Mouse (Mus musculus) ES-E14 (cell line): ENCODE results near the gene Hdac6.

Source experiments
- CHD2 ChIP-seq: IDR thresholded peaks from 2 replicates; pipeline ENCODE4 v1.6.1; 2014; ENCODE audit warnings: mild to moderate bottlenecking, low read depth, low read length, inconsistent platforms
- HCFC1 ChIP-seq: IDR thresholded peaks from 2 replicates; pipeline ENCODE4 v1.6.1; 2012; ENCODE audit warnings: low read length, inconsistent platforms, borderline replicate concordance; ENCODE audit not compliant: insufficient read depth
- MAFK ChIP-seq: IDR thresholded peaks from 2 replicates; pipeline ENCODE4 v1.6.1; 2014; ENCODE audit warnings: mild to moderate bottlenecking, low read depth, low read length, inconsistent platforms; ENCODE audit not compliant: insufficient read depth

- TF ChIP-seq CHD2 (no peak), HCFC1 (no peak), MAFK (no peak)
Observed at GRCm38 (mm10) chrX:7922032-7922431, 25.7 kb downstream of the Hdac6 start.
